Mouse (Mus musculus): ENCODE measurements around the gene Rbfox1. TPM values are rescaled to one million over a fixed set of nuclear protein-coding genes. Genes with fewer than 3 reads are reported as not detected.

Rbfox1 gene
- polyA plus RNA-seq, 1 experiment, result not detected

DNA sequence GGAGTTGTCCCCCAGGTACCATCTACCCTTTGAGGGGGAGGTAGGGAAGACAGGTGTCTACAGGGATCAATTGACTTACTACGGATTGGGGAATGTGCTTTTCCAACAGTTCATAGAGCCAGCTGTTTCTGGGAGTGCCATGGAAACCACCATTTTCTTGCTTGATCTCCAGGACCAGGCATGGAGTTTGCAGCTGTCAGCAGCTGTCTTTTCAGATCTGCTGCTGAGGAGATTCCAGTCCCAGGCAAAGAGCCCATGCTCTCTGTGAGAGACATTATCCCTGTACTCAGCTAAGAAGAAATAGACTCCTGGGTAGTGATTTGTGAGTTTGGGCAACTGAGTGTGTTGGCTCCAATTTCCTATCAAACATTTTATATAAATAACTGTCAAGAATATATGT is 1204.3 kb downstream of the Rbfox1 start:
- Histone ChIP-seq H3K27ac (ENCODE audit: insufficient read depth, low read length) (no peak overlapping the region), H3K9ac (ENCODE audit: low read depth, poor library complexity, severe bottlenecking) (no peak overlapping the region), H3K36me3 (ENCODE audit: control insufficient read depth, insufficient read depth, low read length, poor library complexity, severe bottlenecking) (no peaks in the 10 kb centered on the region), H3K9me3 (replicated peaks; ENCODE audit: control insufficient read depth, insufficient read depth, low read length, poor library complexity, severe bottlenecking) (no peaks in the 10 kb centered on the region), H3K27me3 (ENCODE audit: control insufficient read depth, insufficient read depth, low read length, poor library complexity, severe bottlenecking) (no peaks in the 10 kb centered on the region), H3K4me3 (ENCODE audit: low read depth, low read length) (no peak overlapping the region), H3K4me1 (ENCODE audit: control insufficient read depth, insufficient read depth, low read length) (no peaks in the 10 kb centered on the region)
- TF ChIP-seq CTCF (IDR thresholded peaks at IDR 0.05; ENCODE audit: low read depth, low read length) (no peak), POLR2A (IDR thresholded peaks at IDR 0.05; ENCODE audit: insufficient read depth, low read length) (no peak), EP300 (IDR thresholded peaks at IDR 0.05; ENCODE audit: insufficient read depth, low read depth, low read length) (no peak)

DNA sequence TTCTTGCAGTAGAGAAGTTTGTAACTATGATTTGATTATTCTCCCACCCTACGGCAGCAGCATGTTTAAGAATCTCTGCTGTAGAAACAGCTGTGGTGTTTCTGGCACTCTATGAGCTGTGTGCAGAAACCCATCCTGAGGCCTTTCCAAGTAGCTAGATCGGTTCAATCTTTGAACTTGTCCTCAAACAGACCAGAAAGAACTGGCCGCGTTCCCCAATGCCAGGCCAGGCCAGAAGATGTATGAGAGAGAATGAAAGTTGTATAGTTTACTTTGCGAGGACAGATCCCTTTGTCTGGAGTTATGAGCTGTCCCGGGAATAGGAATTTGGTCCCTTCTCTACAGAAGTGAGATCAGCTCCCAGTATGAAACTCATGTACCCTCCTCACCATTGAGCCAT is 1205.0 kb downstream of the Rbfox1 start:
- H3K27ac ChIP-seq (ENCODE audit: insufficient read depth, low read length), result no peak overlapping the region
- no peaks in the 10 kb centered on the region for H3K9me3 ChIP-seq (replicated peaks; ENCODE audit: control insufficient read depth, insufficient read depth, low read length, poor library complexity, severe bottlenecking)
- no peaks in the 10 kb centered on the region for H3K36me3 ChIP-seq (ENCODE audit: control insufficient read depth, insufficient read depth, low read length, poor library complexity, severe bottlenecking)
- TF ChIP-seq CTCF (IDR thresholded peaks at IDR 0.05; ENCODE audit: low read depth, low read length), result no peak
- TF ChIP-seq POLR2A (IDR thresholded peaks at IDR 0.05; ENCODE audit: insufficient read depth, low read length), result no peak
- TF ChIP-seq EP300 (IDR thresholded peaks at IDR 0.05; ENCODE audit: insufficient read depth, low read depth, low read length), result no peak
- no peak overlapping the region for H3K4me3 ChIP-seq (ENCODE audit: low read depth, low read length)
- no peaks in the 10 kb centered on the region for H3K27me3 ChIP-seq (ENCODE audit: control insufficient read depth, insufficient read depth, low read length, poor library complexity, severe bottlenecking)
- H3K4me1 ChIP-seq (ENCODE audit: control insufficient read depth, insufficient read depth, low read length), result no peaks in the 10 kb centered on the region
- H3K9ac ChIP-seq (ENCODE audit: low read depth, poor library complexity, severe bottlenecking), result no peak overlapping the region

DNA sequence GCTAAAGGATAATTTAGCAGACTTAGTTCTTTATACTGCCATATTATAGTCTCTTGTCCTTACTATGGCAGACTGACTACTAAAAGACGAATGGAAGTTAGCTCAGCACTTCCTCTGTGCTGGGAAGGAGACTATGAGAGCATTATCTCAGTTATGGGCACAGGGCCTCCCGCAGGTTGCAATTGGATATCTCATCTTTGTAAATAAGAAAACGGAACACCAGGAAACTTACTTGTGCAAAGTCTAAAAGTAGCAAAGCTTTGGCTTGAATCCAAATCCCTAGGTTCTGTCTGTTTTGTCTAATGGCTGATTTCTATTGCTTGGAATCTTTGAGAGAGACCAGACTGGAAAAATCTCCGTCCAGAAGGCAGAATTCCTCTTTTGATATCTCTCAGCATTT is 1207.7 kb downstream of the Rbfox1 start:
- Histone ChIP-seq H3K27me3 (ENCODE audit: control insufficient read depth, insufficient read depth, low read length, poor library complexity, severe bottlenecking) (no peaks in the 10 kb centered on the region), H3K4me1 (ENCODE audit: control insufficient read depth, insufficient read depth, low read length) (no peaks in the 10 kb centered on the region), H3K9ac (ENCODE audit: low read depth, poor library complexity, severe bottlenecking) (no peak overlapping the region), H3K36me3 (ENCODE audit: control insufficient read depth, insufficient read depth, low read length, poor library complexity, severe bottlenecking) (no peaks in the 10 kb centered on the region), H3K27ac (ENCODE audit: insufficient read depth, low read length) (no peak overlapping the region), H3K9me3 (replicated peaks; ENCODE audit: control insufficient read depth, insufficient read depth, low read length, poor library complexity, severe bottlenecking) (no peaks in the 10 kb centered on the region), H3K4me3 (ENCODE audit: low read depth, low read length) (no peak overlapping the region)
- TF ChIP-seq EP300 (IDR thresholded peaks at IDR 0.05; ENCODE audit: insufficient read depth, low read depth, low read length) (no peak), POLR2A (IDR thresholded peaks at IDR 0.05; ENCODE audit: insufficient read depth, low read length) (no peak), CTCF (IDR thresholded peaks at IDR 0.05; ENCODE audit: low read depth, low read length) (no peak)

DNA sequence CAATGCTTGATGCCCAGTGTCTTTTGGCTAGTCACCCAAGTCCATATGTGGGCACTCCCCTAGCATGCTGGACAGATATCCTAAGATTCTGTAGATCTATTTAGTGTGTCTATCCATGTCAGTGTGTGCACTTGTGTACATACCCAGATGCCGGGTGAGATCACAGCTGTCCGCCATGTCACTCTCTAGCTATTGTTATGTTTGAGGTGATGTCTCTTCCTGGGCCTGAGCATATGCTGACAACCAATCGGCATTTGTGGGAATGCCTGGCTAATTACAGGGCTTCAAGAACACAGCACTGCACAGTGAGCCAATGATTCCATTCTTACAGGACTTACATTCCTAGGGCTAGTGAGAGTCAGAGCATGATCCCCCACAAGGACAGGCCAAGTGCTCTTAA is 1208.5 kb downstream of the Rbfox1 start:
- H3K4me3 ChIP-seq (ENCODE audit: low read depth, low read length), result no peak overlapping the region
- H3K27ac ChIP-seq (ENCODE audit: insufficient read depth, low read length), result no peak overlapping the region
- no peaks in the 10 kb centered on the region for H3K4me1 ChIP-seq (ENCODE audit: control insufficient read depth, insufficient read depth, low read length)
- H3K9ac ChIP-seq (ENCODE audit: low read depth, poor library complexity, severe bottlenecking), result no peak overlapping the region
- no peaks in the 10 kb centered on the region for H3K27me3 ChIP-seq (ENCODE audit: control insufficient read depth, insufficient read depth, low read length, poor library complexity, severe bottlenecking)
- no peaks in the 10 kb centered on the region for H3K36me3 ChIP-seq (ENCODE audit: control insufficient read depth, insufficient read depth, low read length, poor library complexity, severe bottlenecking)
- no peaks in the 10 kb centered on the region for H3K9me3 ChIP-seq (replicated peaks; ENCODE audit: control insufficient read depth, insufficient read depth, low read length, poor library complexity, severe bottlenecking)
- TF ChIP-seq POLR2A (IDR thresholded peaks at IDR 0.05; ENCODE audit: insufficient read depth, low read length) (no peak), EP300 (IDR thresholded peaks at IDR 0.05; ENCODE audit: insufficient read depth, low read depth, low read length) (no peak), CTCF (IDR thresholded peaks at IDR 0.05; ENCODE audit: low read depth, low read length) (no peak)

DNA sequence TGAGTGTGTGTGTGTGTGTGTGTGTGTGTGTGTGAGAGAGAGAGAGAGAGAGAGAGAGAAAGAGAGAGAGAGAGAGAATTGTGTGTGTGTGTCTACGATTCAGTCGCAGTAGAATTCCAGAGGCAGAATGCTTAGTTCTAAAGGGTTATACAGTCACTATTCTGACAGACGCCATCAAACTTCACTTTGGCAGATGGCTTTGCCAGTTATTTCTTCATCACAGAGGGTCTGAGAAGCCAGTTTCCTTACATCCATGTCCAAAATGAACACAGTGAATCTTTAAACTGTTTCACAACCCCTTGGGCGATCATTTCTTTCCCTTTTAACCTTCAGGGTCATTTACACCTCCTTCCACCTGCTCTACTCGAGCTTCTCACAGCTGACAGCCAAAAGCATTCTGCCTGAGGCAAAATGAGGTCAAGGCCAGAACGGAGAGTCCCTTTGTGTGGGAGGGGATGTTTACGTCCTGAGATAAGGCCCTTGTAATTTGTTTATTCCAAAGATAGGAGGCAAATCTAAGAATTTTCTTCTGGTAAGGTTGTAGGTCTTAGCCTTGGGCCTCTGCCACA is 1209.1 kb downstream of the Rbfox1 start:
- Histone ChIP-seq H3K27ac (ENCODE audit: insufficient read depth, low read length) (no peak overlapping the region), H3K4me3 (ENCODE audit: low read depth, low read length) (no peak overlapping the region), H3K4me1 (ENCODE audit: control insufficient read depth, insufficient read depth, low read length) (no peaks in the 10 kb centered on the region), H3K9ac (ENCODE audit: low read depth, poor library complexity, severe bottlenecking) (no peak overlapping the region), H3K36me3 (ENCODE audit: control insufficient read depth, insufficient read depth, low read length, poor library complexity, severe bottlenecking) (no peaks in the 10 kb centered on the region), H3K9me3 (replicated peaks; ENCODE audit: control insufficient read depth, insufficient read depth, low read length, poor library complexity, severe bottlenecking) (no peaks in the 10 kb centered on the region), H3K27me3 (ENCODE audit: control insufficient read depth, insufficient read depth, low read length, poor library complexity, severe bottlenecking) (no peaks in the 10 kb centered on the region)
- TF ChIP-seq EP300 (IDR thresholded peaks at IDR 0.05; ENCODE audit: insufficient read depth, low read depth, low read length) (no peak), POLR2A (IDR thresholded peaks at IDR 0.05; ENCODE audit: insufficient read depth, low read length) (no peak), CTCF (IDR thresholded peaks at IDR 0.05; ENCODE audit: low read depth, low read length) (no peak)

DNA sequence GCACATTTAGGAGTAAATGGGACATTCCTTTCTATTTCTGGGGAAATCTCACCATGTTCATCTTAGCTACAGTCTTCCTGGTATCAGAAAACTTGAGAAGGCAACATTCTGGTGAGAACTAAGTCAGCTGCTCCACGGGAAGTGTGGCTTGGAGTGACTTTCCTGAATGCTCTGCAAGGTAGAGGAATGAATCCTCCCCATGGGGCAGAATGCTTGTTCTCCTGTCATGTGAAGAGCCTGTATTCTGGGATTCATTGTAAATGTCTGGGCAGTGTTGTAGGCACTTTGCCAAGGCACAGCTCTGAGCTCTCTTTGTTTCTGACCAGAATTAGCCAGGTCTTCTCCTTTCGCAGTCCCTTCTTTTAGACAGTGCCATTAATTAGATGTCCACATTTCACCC is 1211.9 kb downstream of the Rbfox1 start:
- Histone ChIP-seq H3K36me3 (ENCODE audit: control insufficient read depth, insufficient read depth, low read length, poor library complexity, severe bottlenecking) (no peaks in the 10 kb centered on the region), H3K4me3 (ENCODE audit: low read depth, low read length) (no peak overlapping the region), H3K9me3 (replicated peaks; ENCODE audit: control insufficient read depth, insufficient read depth, low read length, poor library complexity, severe bottlenecking) (no peaks in the 10 kb centered on the region), H3K27ac (ENCODE audit: insufficient read depth, low read length) (no peak overlapping the region), H3K9ac (ENCODE audit: low read depth, poor library complexity, severe bottlenecking) (no peak overlapping the region), H3K4me1 (ENCODE audit: control insufficient read depth, insufficient read depth, low read length) (no peaks in the 10 kb centered on the region), H3K27me3 (ENCODE audit: control insufficient read depth, insufficient read depth, low read length, poor library complexity, severe bottlenecking) (no peaks in the 10 kb centered on the region)
- TF ChIP-seq POLR2A (IDR thresholded peaks at IDR 0.05; ENCODE audit: insufficient read depth, low read length), result no peak
- no peak for TF ChIP-seq EP300 (IDR thresholded peaks at IDR 0.05; ENCODE audit: insufficient read depth, low read depth, low read length)
- no peak for TF ChIP-seq CTCF (IDR thresholded peaks at IDR 0.05; ENCODE audit: low read depth, low read length)
